Mouse (Mus musculus): ENCODE results near the gene Itpkc. TPM values are rescaled to one million over a fixed set of nuclear protein-coding genes. Genes with fewer than 3 reads are reported as not detected.

Itpkc gene
- total and polyA plus RNA-seq, 3 experiments, result 4.0 to 8.1 (median 4.0) TPM

DNA sequence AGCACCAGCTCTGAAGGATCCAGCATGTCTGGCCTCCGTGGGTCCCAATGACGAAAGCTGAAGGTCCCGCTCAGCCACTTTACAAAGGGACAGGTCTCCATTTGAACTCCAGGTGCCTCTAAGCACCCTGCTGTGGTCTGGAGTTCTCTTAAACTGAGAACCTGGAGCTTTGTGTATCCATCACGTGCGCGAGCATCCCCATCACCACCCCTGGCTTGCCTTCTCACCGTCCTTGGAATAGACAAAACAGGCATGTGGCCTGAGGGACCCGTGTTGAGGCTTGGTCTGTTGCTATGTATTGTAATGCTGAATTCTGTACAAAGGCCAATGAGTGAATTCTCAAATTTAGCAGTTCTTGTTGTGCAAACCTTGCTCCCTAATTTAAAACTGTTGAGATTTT, 29.7 kb downstream of the Itpkc start:
- Histone ChIP-seq H3K4me3 (replicated peaks in 1 of 3; ENCODE audit: low read depth in 2 of 3, low read length in 2 of 3, poor library complexity in 1 of 3) (no peak overlapping the region), H3K27ac (ENCODE audit: insufficient read depth, low read depth) (no peak overlapping the region), H3K4me2 (ENCODE audit: insufficient read depth, low read depth, poor library complexity, severe bottlenecking) (no peak overlapping the region), H3K4me1 (ENCODE audit: control insufficient read depth in 1 of 2, insufficient read depth in 2 of 2) (peaks cover 2 to 49% of the 10 kb centered on the region in 2 experiments), H3K79me2 (replicated peaks; ENCODE audit: control insufficient read depth, extremely low read depth, insufficient read depth, poor library complexity, severe bottlenecking) (peaks cover 15% of the 10 kb centered on the region), H3K9ac (ENCODE audit: insufficient read depth, low read depth) (no peak overlapping the region), H3K9me3 (replicated peaks; ENCODE audit: low read length) (no peaks in the 10 kb centered on the region), H3K27me3 (replicated peaks) (no peaks in the 10 kb centered on the region), H3K36me3 (replicated peaks in 1 of 2; ENCODE audit: control insufficient read depth in 1 of 2, insufficient read depth in 1 of 2, low read length in 1 of 2) (peaks cover 12 to 57% of the 10 kb centered on the region in 2 experiments)
- TF ChIP-seq TBP (conservative IDR thresholded peaks at IDR 0.05; ENCODE audit: low read depth, low read length) (no peak), CHD1 (IDR thresholded peaks at IDR 0.05; ENCODE audit: low read depth, low read length) (no peak), MXI1 (IDR thresholded peaks at IDR 0.05; ENCODE audit: low read depth, low read length) (no peak), JUND (conservative IDR thresholded peaks at IDR 0.05; ENCODE audit: low read depth, low read length) (no peak), ZC3H11A (IDR thresholded peaks at IDR 0.05; ENCODE audit: low read depth, low read length) (no peak), MAX (IDR thresholded peaks at IDR 0.05; ENCODE audit: low read length) (no peak), SMC3 (IDR thresholded peaks at IDR 0.05; ENCODE audit: low read depth, low read length) (no peak), MAZ (IDR thresholded peaks at IDR 0.05; ENCODE audit: low read depth, low read length) (no peak), TCF12 (IDR thresholded peaks at IDR 0.05; ENCODE audit: low read depth, low read length) (no peak), ZNF384 (IDR thresholded peaks at IDR 0.05; ENCODE audit: low read depth, low read length) (no peak), GABPA (IDR thresholded peaks at IDR 0.05; ENCODE audit: insufficient replicate concordance, low read depth, low read length) (no peak)
- dilution Hi-C loops (cut with MboI; ENCODE audit: extremely low pct_ligation_motif_present, extremely low pct_unique_long_range_greater_than_20kb, low sequenced_read_pairs) (no loop called here), in situ Hi-C loops (cut with MboI; ENCODE audit: low pct_ligation_motif_present, low pct_unique_long_range_greater_than_20kb, low sequenced_read_pairs) (no loop called here)
- DNase-seq (ENCODE audit: extremely low read depth), result no peak

DNA sequence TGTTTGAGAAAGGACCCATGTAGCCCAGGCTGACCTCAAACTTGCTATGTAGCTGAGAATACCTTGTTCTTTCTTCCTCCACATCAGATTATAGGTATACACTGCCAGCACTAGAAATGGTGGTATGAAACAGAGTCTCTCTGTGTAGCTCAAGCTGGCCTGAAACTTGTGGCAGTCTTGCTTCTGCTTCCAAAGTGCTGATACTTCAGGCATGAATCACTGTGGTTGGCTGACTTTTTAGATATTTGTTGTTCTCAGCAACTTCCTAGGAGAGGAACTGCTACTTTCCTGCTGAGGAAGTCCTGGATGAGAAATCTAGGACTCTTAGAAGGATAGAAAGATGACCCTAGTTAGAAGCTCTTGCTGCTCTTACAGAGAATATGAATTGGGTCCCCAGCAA, 30.1 kb downstream of the Itpkc start:
- Histone ChIP-seq H3K9ac (ENCODE audit: insufficient read depth, low read depth) (no peak overlapping the region), H3K4me3 (replicated peaks in 1 of 3; ENCODE audit: low read depth in 2 of 3, low read length in 2 of 3, poor library complexity in 1 of 3) (no peak overlapping the region), H3K4me2 (ENCODE audit: insufficient read depth, low read depth, poor library complexity, severe bottlenecking) (no peak overlapping the region), H3K36me3 (replicated peaks in 1 of 2; ENCODE audit: control insufficient read depth in 1 of 2, insufficient read depth in 1 of 2, low read length in 1 of 2) (peaks cover 12 to 57% of the 10 kb centered on the region in 2 experiments), H3K4me1 (ENCODE audit: control insufficient read depth in 1 of 2, insufficient read depth in 2 of 2) (peaks cover 6 to 53% of the 10 kb centered on the region in 2 experiments), H3K27ac (ENCODE audit: insufficient read depth, low read depth) (no peak overlapping the region), H3K9me3 (replicated peaks; ENCODE audit: low read length) (no peaks in the 10 kb centered on the region), H3K79me2 (replicated peaks; ENCODE audit: control insufficient read depth, extremely low read depth, insufficient read depth, poor library complexity, severe bottlenecking) (peaks cover 20% of the 10 kb centered on the region), H3K27me3 (replicated peaks) (no peaks in the 10 kb centered on the region)
- DNase-seq (ENCODE audit: extremely low read depth), result no peak
- in situ Hi-C loops (cut with MboI; ENCODE audit: low pct_ligation_motif_present, low pct_unique_long_range_greater_than_20kb, low sequenced_read_pairs) (no loop called here), dilution Hi-C loops (cut with MboI; ENCODE audit: extremely low pct_ligation_motif_present, extremely low pct_unique_long_range_greater_than_20kb, low sequenced_read_pairs) (no loop called here)
- TF ChIP-seq RAD21 (IDR thresholded peaks at IDR 0.05; ENCODE audit: low read depth, low read length) (no peak), ZMIZ1 (IDR thresholded peaks at IDR 0.05; ENCODE audit: low read depth, low read length) (no peak), USF1 (IDR thresholded peaks at IDR 0.05; ENCODE audit: low read depth, low read length) (no peak), POLR2A (IDR thresholded peaks at IDR 0.05; ENCODE audit: low read depth, low read length) (no peak), ELF1 (IDR thresholded peaks at IDR 0.05; ENCODE audit: low read depth, low read length) (no peak), BHLHE40 (IDR thresholded peaks at IDR 0.05; ENCODE audit: low read depth, low read length) (no peak), USF2 (conservative IDR thresholded peaks at IDR 0.05; ENCODE audit: low read depth, low read length) (no peak), EP300 (IDR thresholded peaks at IDR 0.05; ENCODE audit: low read length) (no peak), POLR2AphosphoS2 (IDR thresholded peaks at IDR 0.05; ENCODE audit: low read depth, low read length) (no peak), MEF2A (IDR thresholded peaks at IDR 0.05; ENCODE audit: borderline replicate concordance, low read depth, low read length) (no peak), MXI1 (IDR thresholded peaks at IDR 0.05; ENCODE audit: low read depth, low read length) (no peak), SMC3 (IDR thresholded peaks at IDR 0.05; ENCODE audit: low read depth, low read length) (no peak), NELFE (IDR thresholded peaks at IDR 0.05; ENCODE audit: low read depth, low read length) (no peak), KAT2A (IDR thresholded peaks at IDR 0.05; ENCODE audit: insufficient replicate concordance, low read length) (no peak), IRF4 (IDR thresholded peaks at IDR 0.05; ENCODE audit: low read depth, low read length) (no peak)
